Mouse (Mus musculus): Measurements from ENCODE around the gene Eif2b4.

DNA sequence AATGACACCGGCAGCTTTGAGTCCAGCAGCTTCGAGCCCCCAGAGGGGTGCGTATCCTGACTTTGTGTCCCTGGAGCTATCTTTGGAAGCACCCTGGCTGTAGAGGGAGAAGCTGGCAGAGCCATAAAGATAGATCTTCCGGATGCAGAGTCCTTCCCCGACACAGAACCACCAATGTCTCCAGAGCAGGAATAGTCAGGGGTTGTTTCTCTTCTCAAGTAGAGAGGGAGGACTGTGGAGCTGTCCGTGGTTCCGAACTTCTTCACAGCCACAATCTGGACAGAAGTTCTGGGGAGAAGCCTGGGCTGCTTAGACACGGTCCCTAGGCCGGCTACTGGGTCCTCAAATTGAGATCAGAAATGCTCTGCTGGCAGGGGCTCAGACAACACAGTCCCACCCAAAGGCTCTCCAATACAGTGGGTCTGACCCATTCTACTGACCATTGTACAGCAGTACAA lies 54.2 kb downstream of the Eif2b4 start:
- TF ChIP-seq CTCF (IDR thresholded peaks at IDR 0.05; ENCODE audit: borderline replicate concordance, insufficient read depth, low read length) (no peak), POLR2A (IDR thresholded peaks at IDR 0.05; ENCODE audit: low read depth, low read length) (no peak)

Measured in embryonic fibroblast, embryonic 13.5 days (primary cell).